17 mouse cellular contexts compared by ENCODE assay signal in the genomic region with DNA sequence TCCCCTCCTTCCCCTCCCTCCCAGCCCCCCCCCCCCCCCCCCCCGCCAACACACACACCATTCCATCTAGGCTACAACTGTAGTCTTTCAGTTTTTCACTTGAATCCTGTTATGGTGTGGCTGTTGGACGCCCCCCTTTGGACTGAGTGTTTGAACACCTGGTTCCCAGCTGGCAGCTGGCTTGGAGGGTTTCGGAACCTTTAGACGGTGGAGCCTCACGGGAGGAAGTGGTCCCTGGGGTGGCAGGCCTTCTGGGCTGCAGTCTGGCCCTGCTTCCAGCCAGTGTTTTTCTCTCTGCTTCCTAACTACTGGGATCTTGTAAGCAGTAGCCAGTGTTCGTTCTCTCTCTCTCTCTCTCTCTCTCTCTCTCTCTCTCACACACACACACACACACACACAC.
A peak's percentile ranks its signal among the peaks of the same experiment; 100 is the strongest.
DNase-seq lines count a peak whose midpoint lies in the region; ATAC-seq lines count a peak whose summit lies in the region.
"Had no signal": no experiment of that assay in that cellular context is flagged by ENCODE, and none has a peak within 500 bp of the region (broad histone marks: within the 10 kb centered on the region; RNA-seq: fewer than 3 reads in every experiment).

No protein-coding gene starts in this region.

- no peaks in the 10 kb centered on the region for H3K36me3 ChIP-seq in midbrain, embryonic 14.5 days (ENCODE audit: control insufficient read depth, insufficient read depth, low read length)
- H3K36me3 ChIP-seq: hindbrain, embryonic 12.5 days; midbrain, embryonic 15.5 days; neural tube, embryonic 13.5 days had no signal

- H3K9me3 ChIP-seq in midbrain, embryonic 14.5 days (ENCODE audit: control insufficient read depth, low read length), result no peaks in the 10 kb centered on the region
- H3K9me3 ChIP-seq: hindbrain, embryonic 12.5 days; midbrain, embryonic 15.5 days; neural tube, embryonic 13.5 days had no signal

- intact Hi-C loops in left cerebral cortex, postnatal 4 days (cut with DNase I), result no loop called here
- intact Hi-C loops in left cerebral cortex, postnatal 14 days (cut with DNase I), result no loop called here

- no peaks in the 10 kb centered on the region for H3K27me3 ChIP-seq in midbrain, embryonic 14.5 days (ENCODE audit: control insufficient read depth, insufficient read depth, low read length)
- H3K27me3 ChIP-seq: hindbrain, embryonic 12.5 days; midbrain, embryonic 15.5 days; neural tube, embryonic 13.5 days had no signal

- DNase-seq in cerebellum, postnatal 10 days, result peak; percentile 55 to 66
- no peak for DNase-seq in cerebellum, adult 9-11 months
- DNase-seq in left cerebral cortex, postnatal 4 days, result peak; percentile 53
- no peak for DNase-seq in left cerebral cortex, adult 11 months (ENCODE audit: low spot score)
- peak; percentile 30 for DNase-seq in heart, postnatal 4 days
- DNase-seq in thymus, postnatal 36 days, result peak; percentile 27 to 55
- no peak for DNase-seq in left cerebral cortex, postnatal 14 days (ENCODE audit: low spot score in 2 of 2)
- no peak for DNase-seq in midbrain, embryonic 14.5 days
- DNase-seq: adrenal gland, postnatal 25 days; kidney, adult 11 months; kidney, postnatal 36 days; layer of hippocampus, postnatal 36 days; lung, postnatal 4 days had no signal

- WGBS in midbrain, embryonic 14.5 days, result 40% methylated on average over 5 of the region's 6 CpGs

- no peak for ATAC-seq in midbrain, embryonic 14.5 days (ENCODE audit: low FRiP score, low TSS enrichment)
- ATAC-seq: midbrain, embryonic 15.5 days had no signal

- no peaks in the 10 kb centered on the region for H3K4me1 ChIP-seq in midbrain, embryonic 14.5 days (ENCODE audit: control insufficient read depth, insufficient read depth, low read length)

- H3K4me2 ChIP-seq in midbrain, embryonic 14.5 days (ENCODE audit: low read length), result no peak overlapping the region
- H3K4me2 ChIP-seq: hindbrain, embryonic 12.5 days; midbrain, embryonic 15.5 days; neural tube, embryonic 13.5 days had no signal

- H3K27ac ChIP-seq in midbrain, embryonic 14.5 days (replicated peaks; ENCODE audit: low read depth, low read length), result no peak overlapping the region
- H3K27ac ChIP-seq: liver, embryonic 14.5 days; midbrain, embryonic 15.5 days; neural tube, embryonic 13.5 days had no signal

- no peak overlapping the region for H3K4me3 ChIP-seq in midbrain, embryonic 14.5 days (replicated peaks; ENCODE audit: low read depth, low read length)
- H3K4me3 ChIP-seq: hindbrain, embryonic 12.5 days; midbrain, embryonic 15.5 days; neural tube, embryonic 13.5 days had no signal

- no peak overlapping the region for H3K9ac ChIP-seq in midbrain, embryonic 14.5 days (replicated peaks; ENCODE audit: low read length)
- H3K9ac ChIP-seq: hindbrain, embryonic 12.5 days; liver, embryonic 14.5 days; midbrain, embryonic 15.5 days; neural tube, embryonic 13.5 days had no signal

Comparison
In these comparisons a context has a peak if more than half of its experiments do, and no peak if none do; other contexts are left out.
1. DNase-seq: peak in cerebellum, postnatal 10 days (2 of 2), left cerebral cortex, postnatal 4 days (single experiment), heart, postnatal 4 days (single experiment) and thymus, postnatal 36 days (2 of 2); none in cerebellum, adult 9-11 months (single experiment), left cerebral cortex, adult 11 months (single experiment), left cerebral cortex, postnatal 14 days (0 of 2) and midbrain, embryonic 14.5 days (single experiment).